Mouse (Mus musculus): ENCODE results near the gene Pcsk1. TPM values are rescaled to one million over a fixed set of nuclear protein-coding genes. Genes with fewer than 3 reads are reported as not detected.

The Pcsk1 gene
- 4.0 TPM in 1 of 2 replicates, not detected in the other for total RNA-seq (2017)

- peak; percentile 17 to 42; a peak in 3 of 4 replicates for ATAC-seq (replicated peaks in 1 of 2; ENCODE audit: insufficient read depth in 1 of 2, low FRiP score in 2 of 2, low TSS enrichment in 1 of 2, low read depth in 1 of 2, poor library complexity in 2 of 2, severe bottlenecking in 2 of 2)
Measured at GRCm38 (mm10) chr13:75089721-75090410, at the start of gene Pcsk1. Gene Pcsk1, plus strand, starts transcription at chr13:75089826.

- no peak for ATAC-seq (replicated peaks in 1 of 2; ENCODE audit: insufficient read depth in 1 of 2, low FRiP score in 2 of 2, low TSS enrichment in 1 of 2, low read depth in 1 of 2, poor library complexity in 2 of 2, severe bottlenecking in 2 of 2)
Measured at GRCm38 (mm10) chr13:75058818-75059217, 30.8 kb upstream of the Pcsk1 start.

GRCm38 (mm10) chr13:75063947-75064346 is 25.7 kb upstream of the Pcsk1 start:
- ATAC-seq (replicated peaks in 1 of 2; ENCODE audit: insufficient read depth in 1 of 2, low FRiP score in 2 of 2, low TSS enrichment in 1 of 2, low read depth in 1 of 2, poor library complexity in 2 of 2, severe bottlenecking in 2 of 2): no peak

- peak; percentile 60 to 65; a peak in 3 of 4 replicates for ATAC-seq (replicated peaks in 1 of 2; ENCODE audit: insufficient read depth in 1 of 2, low FRiP score in 2 of 2, low TSS enrichment in 1 of 2, low read depth in 1 of 2, poor library complexity in 2 of 2, severe bottlenecking in 2 of 2)
Measured at GRCm38 (mm10) chr13:75088597-75088996, 1.0 kb upstream of the Pcsk1 start.

- ATAC-seq (replicated peaks in 1 of 2; ENCODE audit: insufficient read depth in 1 of 2, low FRiP score in 2 of 2, low TSS enrichment in 1 of 2, low read depth in 1 of 2, poor library complexity in 2 of 2, severe bottlenecking in 2 of 2): peak in 1 of 2 experiments; percentile 32; a peak in 1 of 4 replicates
Measured at GRCm38 (mm10) chr13:75090411-75090779, 769 bp downstream of the Pcsk1 start.

DNA sequence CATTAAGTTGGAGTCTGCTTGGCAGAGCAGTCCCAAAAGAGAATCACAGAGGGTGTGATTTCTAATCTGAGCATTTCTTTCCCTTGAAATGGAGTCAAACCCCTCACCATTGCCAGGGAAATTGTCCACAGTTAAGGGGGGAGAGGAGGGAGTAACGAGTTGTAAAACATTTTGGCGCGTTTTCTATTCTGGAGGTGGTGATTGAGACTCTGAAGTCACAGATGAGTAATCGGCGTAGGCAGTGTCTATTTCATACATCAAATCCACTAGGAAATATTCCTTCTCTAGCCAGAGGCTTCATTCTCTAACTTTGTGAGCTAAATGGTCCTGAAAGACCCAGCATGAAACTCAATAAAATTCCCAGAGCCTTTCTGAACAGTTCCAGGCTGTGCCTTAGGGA is 1.4 kb downstream of the Pcsk1 start:
- ATAC-seq (replicated peaks in 1 of 2; ENCODE audit: insufficient read depth in 1 of 2, low FRiP score in 2 of 2, low TSS enrichment in 1 of 2, low read depth in 1 of 2, poor library complexity in 2 of 2, severe bottlenecking in 2 of 2): no peak

GRCm38 (mm10) chr13:75095487-75095886 is 5.9 kb downstream of the Pcsk1 start:
- no peak for ATAC-seq (replicated peaks in 1 of 2; ENCODE audit: insufficient read depth in 1 of 2, low FRiP score in 2 of 2, low TSS enrichment in 1 of 2, low read depth in 1 of 2, poor library complexity in 2 of 2, severe bottlenecking in 2 of 2)

DNA sequence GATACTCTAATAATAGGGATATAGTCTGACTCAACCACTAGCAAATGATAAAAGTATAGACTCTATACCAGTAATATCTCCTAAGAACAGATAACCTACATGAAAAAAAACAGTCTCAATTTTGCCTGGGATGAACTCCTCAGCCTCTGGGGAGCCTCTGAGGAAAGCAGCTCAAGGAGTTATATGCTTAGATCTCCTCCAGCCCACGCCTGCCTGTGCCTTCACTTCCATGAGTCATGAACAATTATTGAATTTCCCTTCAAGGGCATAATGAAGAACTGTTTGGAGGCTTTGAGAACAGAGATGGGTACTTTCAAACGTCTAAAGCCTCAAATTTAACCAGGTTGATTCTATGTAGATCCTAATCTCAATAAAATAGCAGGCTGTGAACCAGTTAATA is 23.5 kb downstream of the Pcsk1 start:
- no peak for ATAC-seq (replicated peaks in 1 of 2; ENCODE audit: insufficient read depth in 1 of 2, low FRiP score in 2 of 2, low TSS enrichment in 1 of 2, low read depth in 1 of 2, poor library complexity in 2 of 2, severe bottlenecking in 2 of 2)

GRCm38 (mm10) chr13:75114007-75114424 is 24.4 kb downstream of the Pcsk1 start:
- no peak for ATAC-seq (replicated peaks in 1 of 2; ENCODE audit: insufficient read depth in 1 of 2, low FRiP score in 2 of 2, low TSS enrichment in 1 of 2, low read depth in 1 of 2, poor library complexity in 2 of 2, severe bottlenecking in 2 of 2)

- ATAC-seq (replicated peaks in 1 of 2; ENCODE audit: insufficient read depth in 1 of 2, low FRiP score in 2 of 2, low TSS enrichment in 1 of 2, low read depth in 1 of 2, poor library complexity in 2 of 2, severe bottlenecking in 2 of 2): no peak
Measured at GRCm38 (mm10) chr13:75114838-75115237, 25.2 kb downstream of the Pcsk1 start.

DNA sequence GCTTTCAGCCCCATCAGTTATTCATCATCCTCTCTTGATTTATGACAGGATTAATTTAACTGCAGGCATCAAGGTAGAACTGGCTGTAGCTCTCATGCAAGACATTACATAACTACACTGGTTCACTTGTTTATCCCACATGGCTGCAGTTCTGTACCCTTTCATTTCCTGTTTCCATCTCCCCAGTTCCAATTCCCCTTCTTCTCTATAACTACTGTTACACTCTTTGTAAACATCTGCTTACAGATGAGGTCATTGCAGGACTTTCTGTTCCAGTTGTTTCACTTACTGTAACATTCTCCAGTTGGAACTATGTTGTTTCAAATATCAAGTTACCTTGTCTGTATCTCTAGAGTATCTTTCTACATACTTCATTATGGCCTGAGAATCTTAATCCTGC is 46.2 kb downstream of the Pcsk1 start:
- no peak for ATAC-seq (replicated peaks in 1 of 2; ENCODE audit: insufficient read depth in 1 of 2, low FRiP score in 2 of 2, low TSS enrichment in 1 of 2, low read depth in 1 of 2, poor library complexity in 2 of 2, severe bottlenecking in 2 of 2)

DNA sequence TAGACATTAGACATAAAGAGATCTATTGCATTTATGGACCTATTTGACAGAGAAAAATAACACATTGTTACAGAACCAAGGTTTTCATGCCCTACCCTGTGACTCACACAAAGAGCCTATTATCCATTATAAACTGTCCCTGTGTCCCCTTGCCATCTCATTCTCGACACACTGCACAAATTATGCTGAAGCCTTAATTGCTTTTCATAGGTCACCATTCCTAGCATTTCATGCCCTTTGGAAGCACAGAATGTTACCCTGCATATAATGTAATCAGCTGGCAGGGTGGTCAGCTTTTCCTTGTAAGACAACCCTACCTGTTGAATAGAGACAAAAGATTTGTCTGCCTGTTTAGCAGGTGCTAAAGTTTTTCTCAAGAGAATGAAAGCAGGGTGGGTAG is 71.0 kb downstream of the Pcsk1 start:
- no peak for ATAC-seq (replicated peaks in 1 of 2; ENCODE audit: insufficient read depth in 1 of 2, low FRiP score in 2 of 2, low TSS enrichment in 1 of 2, low read depth in 1 of 2, poor library complexity in 2 of 2, severe bottlenecking in 2 of 2)

GRCm38 (mm10) chr13:75163408-75163807 is 73.8 kb downstream of the Pcsk1 start:
- ATAC-seq (replicated peaks in 1 of 2; ENCODE audit: insufficient read depth in 1 of 2, low FRiP score in 2 of 2, low TSS enrichment in 1 of 2, low read depth in 1 of 2, poor library complexity in 2 of 2, severe bottlenecking in 2 of 2): no peak

Measured in hematopoietic stem cell, adult 5-6 weeks (primary cell).